Mouse (Mus musculus) spleen, adult 2 months (tissue): ENCODE data around the gene B020004J07Rik.

Experiments
- CTCF ChIP-seq: fragments of 200-500 bp; IDR thresholded peaks from 2 replicates; pipeline ENCODE4 v1.5.1; 2011; ENCODE audit warnings: mild to moderate bottlenecking, inconsistent platforms; ENCODE audit not compliant: insufficient read depth, insufficient read length, insufficient replicate concordance; ENCODE audit errors: extremely low read depth
- POLR2A ChIP-seq: fragments of 200-500 bp; IDR thresholded peaks from 2 replicates; pipeline ENCODE4 v1.6.1; 2011; ENCODE audit warnings: low read depth, low read length, inconsistent platforms

- TF ChIP-seq CTCF (no peak), POLR2A (no peak)
These were observed 39.8 kb upstream of the B020004J07Rik start for GRCm38 (mm10) chr4:101883641-101884040.
